Mouse (Mus musculus) lung, embryonic 15.5 days (tissue): Measurements from ENCODE around the gene Elavl1. TPM values are rescaled to one million over a fixed set of nuclear protein-coding genes. Genes with fewer than 3 reads are reported as not detected.

Source experiments
- ATAC-seq: fragments of 200-750 bp; cut with Nextera tagmentation; 2 replicates; pipeline ENCODE4 v1.8.0; 2017; ENCODE audit warnings: moderate number of reproducible peaks, borderline replicate concordance; ENCODE audit not compliant: low FRiP score, low TSS enrichment; ENCODE audit errors: extremely low read depth
- H3K27ac ChIP-seq: fragments of 300-500 bp; sonication (generic); 2 replicates; pipeline ENCODE4 v1.5.1; 2015; ENCODE audit warnings: moderate library complexity, mild to moderate bottlenecking, inconsistent platforms
- H3K27me3 ChIP-seq: fragments of 300-500 bp; sonication (generic); 2 replicates; pipeline ENCODE4 v1.6.1; 2015; ENCODE audit warnings: inconsistent platforms
- H3K36me3 ChIP-seq: fragments of 300-500 bp; sonication (generic); 2 replicates; pipeline ENCODE4 v1.6.1; 2015; ENCODE audit warnings: inconsistent platforms
- H3K4me1 ChIP-seq: fragments of 300-500 bp; sonication (generic); 2 replicates; pipeline ENCODE4 v1.6.1; 2015; ENCODE audit warnings: inconsistent platforms
- H3K4me2 ChIP-seq: fragments of 300-500 bp; sonication (generic); 2 replicates; pipeline ENCODE4 v1.6.1; 2015; ENCODE audit warnings: inconsistent platforms, mild to moderate bottlenecking, moderate library complexity
- H3K4me3 ChIP-seq: fragments of 300-500 bp; sonication (generic); 2 replicates; pipeline ENCODE4 v1.5.1; 2015; ENCODE audit warnings: mild to moderate bottlenecking, inconsistent platforms
- H3K9ac ChIP-seq: fragments of 300-500 bp; sonication (generic); 2 replicates; pipeline ENCODE4 v1.6.1; 2015; ENCODE audit warnings: inconsistent platforms
- H3K9me3 ChIP-seq: fragments of 300-500 bp; sonication (generic); 2 replicates; pipeline ENCODE4 v1.6.1; 2016; ENCODE audit warnings: inconsistent platforms
- WGBS: fragments of 180-500 bp; shearing (Covaris S2); methylation state at CpG from one replicate; pipeline ENCODE4 v1.1.7; 2015; 5-methylcytosine and 5-hydroxymethylcytosine counted together
- polyA plus RNA-seq: library from polyadenylated mRNA; unstranded; fragments of >200 nt; fragmentation: Nextera tagmentation; extraction: Ambion mirVana; gene quantifications from 2 replicates; pipeline ENCODE4 v1.2.1, GENCODE M21; 2015

Elavl1 gene
- polyA plus RNA-seq, 1 experiment from 2014 or later = 270 TPM

DNA sequence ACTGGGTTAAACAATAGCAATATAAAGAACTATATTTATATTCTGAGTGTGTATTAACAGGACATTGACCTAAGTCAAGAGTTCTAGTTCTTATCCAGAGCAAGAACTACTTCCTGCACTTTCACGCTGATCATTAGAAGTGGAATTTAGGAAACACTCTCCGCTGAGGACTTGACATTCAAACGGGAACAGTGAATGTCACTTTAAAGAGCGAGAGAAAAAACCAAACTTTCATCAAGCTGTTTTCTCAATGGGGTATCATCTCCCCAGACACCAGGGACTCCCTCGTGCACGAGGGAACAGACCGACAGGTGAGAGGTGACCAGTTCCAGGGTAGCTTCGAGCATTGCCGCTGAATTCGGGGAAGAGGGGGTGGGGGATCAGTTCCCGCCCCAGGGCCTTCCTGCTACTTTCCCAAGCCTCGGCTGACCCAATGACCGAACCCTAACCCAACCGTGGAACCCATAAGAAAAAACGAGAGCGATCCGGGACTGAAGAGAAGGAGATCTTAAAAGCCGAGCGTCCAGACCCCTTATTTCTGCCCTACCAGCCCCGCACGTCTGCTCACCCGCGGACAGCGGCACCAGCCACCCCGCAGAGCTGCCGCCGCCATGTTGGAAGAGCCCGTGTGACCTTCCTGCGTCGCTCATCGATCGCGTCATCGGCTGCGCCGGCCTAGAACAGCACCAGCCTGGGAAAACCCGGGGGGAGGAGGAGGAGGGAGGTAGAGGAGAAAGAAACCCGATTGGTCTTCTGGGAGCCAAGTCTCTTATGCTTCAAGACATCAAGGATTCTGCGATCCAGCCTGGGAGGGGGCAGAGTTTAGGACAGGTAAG lies 49.7 kb downstream of the Elavl1 start, which contains the start of gene Timm44:
Gene Timm44 (minus strand): TSS at position 639 of the 836 bp plus-strand sequence.
- peak within 1 kb of the TSS; percentile 41 for H3K27ac ChIP-seq
- H3K9ac ChIP-seq = peak within 1 kb of the TSS; percentile 70
- peaks cover 22% of the 10 kb centered on the region for H3K36me3 ChIP-seq
- peak within 1 kb of the TSS; percentile 74 for H3K4me2 ChIP-seq
- no peaks in the 10 kb centered on the region for H3K9me3 ChIP-seq
- H3K27me3 ChIP-seq = no peaks in the 10 kb centered on the region
- H3K4me3 ChIP-seq = peak within 1 kb of the TSS; percentile 71
- ATAC-seq = peak; percentile 98
- peaks cover 10% of the 10 kb centered on the region for H3K4me1 ChIP-seq
- under 1% methylated on average over 39 of the region's 39 CpGs for WGBS

DNA sequence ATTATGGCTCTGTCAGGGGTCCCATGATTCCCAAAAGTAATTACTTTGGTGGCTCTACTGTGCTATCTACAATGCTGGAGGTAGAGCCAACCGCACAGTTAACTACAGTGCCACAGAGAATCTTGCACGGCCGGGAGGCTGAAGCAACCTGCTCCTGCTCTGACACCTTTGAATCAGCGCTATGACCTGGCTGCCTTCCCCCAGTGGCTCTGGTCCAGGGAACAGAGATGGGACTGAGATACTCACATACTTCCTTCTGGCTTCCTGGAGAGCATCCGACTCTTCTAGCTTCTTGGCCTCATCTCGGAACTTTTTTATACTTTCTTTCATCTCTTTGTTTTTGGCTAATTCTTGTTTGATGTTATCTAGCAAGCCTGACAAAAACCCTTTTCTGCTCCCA lies 55.6 kb downstream of the Elavl1 start:
- no peaks in the 10 kb centered on the region for H3K9me3 ChIP-seq
- H3K36me3 ChIP-seq = peaks cover 73% of the 10 kb centered on the region
- ATAC-seq = no peak

DNA sequence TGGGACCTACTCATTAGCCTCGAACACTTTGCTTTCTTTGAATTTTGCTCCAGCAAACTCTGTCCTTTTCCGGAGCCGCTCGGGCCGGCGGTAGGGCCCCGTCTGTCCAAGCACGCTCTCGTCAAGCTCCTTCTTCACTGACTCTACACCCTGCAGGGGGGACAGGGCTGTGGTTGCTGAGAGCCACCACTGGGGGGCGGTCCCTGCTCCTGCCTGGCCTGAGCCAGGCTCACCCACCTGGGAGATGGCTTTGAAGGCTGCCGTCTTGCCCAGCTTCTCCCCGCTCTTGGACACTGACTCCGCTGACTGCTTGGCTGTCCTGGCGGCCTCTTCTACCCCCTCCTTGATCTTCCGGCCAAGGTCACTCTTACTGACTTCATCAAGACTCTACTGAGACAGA lies 57.6 kb downstream of the Elavl1 start:
- Histone ChIP-seq H3K27me3 (no peaks in the 10 kb centered on the region), H3K4me1 (no peaks in the 10 kb centered on the region), H3K4me3 (no peak overlapping the region), H3K9ac (no peak overlapping the region), H3K27ac (no peak overlapping the region), H3K36me3 (peaks cover 78% of the 10 kb centered on the region), H3K4me2 (no peak overlapping the region), H3K9me3 (no peaks in the 10 kb centered on the region)
- WGBS = 68% methylated on average over 15 of the region's 15 CpGs
- peak; percentile 55 for ATAC-seq

More for the DNA sequence above, 55.6 kb downstream of the Elavl1 start:
- H3K27ac ChIP-seq = no peak overlapping the region
- peaks cover 5% of the 10 kb centered on the region; the same call in 1 of the 2 replicates for H3K4me1 ChIP-seq
- H3K4me2 ChIP-seq = no peak overlapping the region
- H3K4me3 ChIP-seq = no peak overlapping the region
- 94% methylated on average over 6 of the region's 6 CpGs for WGBS
- H3K9ac ChIP-seq = no peak overlapping the region
- H3K27me3 ChIP-seq = no peaks in the 10 kb centered on the region

DNA sequence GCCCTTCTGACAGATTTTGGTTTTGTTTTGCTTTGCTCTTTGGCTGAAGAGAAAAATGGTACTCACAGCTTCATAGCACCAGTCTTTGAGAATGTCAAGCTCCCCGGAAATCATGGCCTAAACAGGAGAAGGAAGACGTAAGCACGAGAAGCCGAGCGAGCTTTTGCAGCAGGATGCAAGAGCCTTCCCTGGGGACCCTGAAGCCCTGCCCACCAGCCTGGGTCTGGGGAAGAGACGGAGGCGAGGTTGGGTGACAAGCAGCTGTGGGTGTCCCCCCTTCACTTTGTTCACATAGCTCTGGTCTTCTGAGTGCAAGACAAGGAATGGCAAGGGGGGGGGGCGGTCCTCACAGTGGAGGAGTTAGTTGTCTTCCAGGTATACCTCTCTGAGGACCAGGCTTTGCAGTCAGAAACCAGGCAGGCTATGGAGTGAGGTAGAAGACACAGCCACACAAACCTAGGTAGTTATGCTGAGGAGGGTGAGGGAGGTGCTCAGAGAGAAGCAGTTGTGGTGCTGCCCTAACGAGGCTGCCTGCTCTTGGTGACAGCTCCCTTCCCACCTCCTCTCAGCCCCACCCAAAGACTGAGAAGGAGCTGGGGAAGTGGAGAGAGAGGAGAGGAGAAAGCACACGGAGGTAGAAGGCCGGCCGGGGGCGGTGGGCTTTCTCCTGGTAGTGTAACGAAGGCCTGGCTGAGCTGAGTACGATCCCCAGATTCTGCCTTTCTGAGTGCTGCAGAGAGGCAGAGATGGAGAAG lies 59.9 kb downstream of the Elavl1 start:
- H3K36me3 ChIP-seq = peaks cover 89% of the 10 kb centered on the region
- H3K27ac ChIP-seq = no peak overlapping the region
- ATAC-seq = no peak
- WGBS = 92% methylated on average over 15 of the region's 15 CpGs
- no peak overlapping the region for H3K4me2 ChIP-seq
- H3K27me3 ChIP-seq = no peaks in the 10 kb centered on the region
- H3K9me3 ChIP-seq = no peaks in the 10 kb centered on the region
- no peaks in the 10 kb centered on the region for H3K4me1 ChIP-seq
- H3K4me3 ChIP-seq = no peak overlapping the region
- no peak overlapping the region for H3K9ac ChIP-seq

DNA sequence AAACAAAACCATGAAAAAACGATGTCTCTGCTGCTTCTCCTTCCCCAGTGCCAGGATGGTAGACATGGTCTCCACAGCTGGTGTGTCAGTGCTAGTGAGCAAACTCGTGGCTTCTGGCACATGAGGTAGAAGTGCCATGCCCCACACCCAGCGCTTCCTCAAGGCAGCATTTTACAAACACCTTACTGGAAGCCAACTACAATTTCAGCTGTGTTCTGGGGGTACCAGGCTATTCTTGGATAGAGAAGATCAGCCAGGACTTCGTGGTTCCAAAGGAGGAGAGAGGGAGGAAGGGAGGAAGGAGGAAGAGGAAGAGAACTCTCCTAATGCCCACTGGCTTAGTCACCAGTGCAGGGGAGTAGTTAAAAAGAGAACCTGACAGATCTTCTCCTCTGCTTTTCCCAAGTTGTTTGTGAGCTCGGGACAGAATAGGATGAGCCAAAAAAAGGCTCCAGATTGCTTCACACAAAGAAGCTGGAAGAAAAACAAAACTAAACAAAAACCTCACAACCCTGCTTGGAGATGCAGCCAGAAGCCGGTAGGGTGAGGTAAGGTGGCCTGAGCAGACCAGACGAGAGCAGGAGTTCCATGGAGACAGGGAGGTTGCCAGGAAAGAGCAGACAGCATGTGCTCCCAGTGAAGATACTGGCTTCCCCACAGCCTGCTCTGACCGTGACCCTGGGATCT lies 62.0 kb downstream of the Elavl1 start:
- no peaks in the 10 kb centered on the region for H3K27me3 ChIP-seq
- WGBS = 84% methylated on average over 8 of the region's 8 CpGs
- no peak overlapping the region for H3K4me2 ChIP-seq
- peaks cover 7% of the 10 kb centered on the region; the same call in 1 of the 2 replicates for H3K4me1 ChIP-seq
- H3K27ac ChIP-seq = no peak overlapping the region
- ATAC-seq = no peak
- peaks cover 81% of the 10 kb centered on the region for H3K36me3 ChIP-seq
- H3K4me3 ChIP-seq = no peak overlapping the region
- H3K9me3 ChIP-seq = no peaks in the 10 kb centered on the region
- H3K9ac ChIP-seq = no peak overlapping the region

DNA sequence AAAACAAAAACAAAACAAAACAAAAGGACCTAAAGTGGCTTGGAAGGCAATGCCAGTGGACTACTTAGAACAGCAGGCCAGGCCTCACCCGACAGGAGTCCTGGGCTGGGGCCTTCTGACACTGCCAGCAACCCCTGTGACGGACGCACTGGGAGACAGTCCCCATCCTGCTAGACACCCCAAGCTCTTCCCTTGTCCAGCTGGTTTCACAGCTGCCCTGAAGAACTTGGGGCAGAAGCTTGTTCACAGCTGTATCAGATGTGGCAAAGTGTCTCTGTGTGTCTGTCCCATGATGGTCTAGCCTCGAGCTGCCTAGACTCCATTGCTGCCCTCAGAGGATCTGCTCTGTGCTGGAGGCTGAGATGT lies 65.4 kb downstream of the Elavl1 start:
- WGBS = 77% methylated on average over 4 of the region's 4 CpGs
- Histone ChIP-seq H3K9ac (no peak overlapping the region), H3K4me2 (no peak overlapping the region), H3K36me3 (peaks cover 63% of the 10 kb centered on the region), H3K27me3 (no peaks in the 10 kb centered on the region), H3K4me1 (peaks cover 23% of the 10 kb centered on the region), H3K27ac (peak overlapping the region; percentile 57), H3K4me3 (no peak overlapping the region), H3K9me3 (no peaks in the 10 kb centered on the region)
- ATAC-seq = no peak

DNA sequence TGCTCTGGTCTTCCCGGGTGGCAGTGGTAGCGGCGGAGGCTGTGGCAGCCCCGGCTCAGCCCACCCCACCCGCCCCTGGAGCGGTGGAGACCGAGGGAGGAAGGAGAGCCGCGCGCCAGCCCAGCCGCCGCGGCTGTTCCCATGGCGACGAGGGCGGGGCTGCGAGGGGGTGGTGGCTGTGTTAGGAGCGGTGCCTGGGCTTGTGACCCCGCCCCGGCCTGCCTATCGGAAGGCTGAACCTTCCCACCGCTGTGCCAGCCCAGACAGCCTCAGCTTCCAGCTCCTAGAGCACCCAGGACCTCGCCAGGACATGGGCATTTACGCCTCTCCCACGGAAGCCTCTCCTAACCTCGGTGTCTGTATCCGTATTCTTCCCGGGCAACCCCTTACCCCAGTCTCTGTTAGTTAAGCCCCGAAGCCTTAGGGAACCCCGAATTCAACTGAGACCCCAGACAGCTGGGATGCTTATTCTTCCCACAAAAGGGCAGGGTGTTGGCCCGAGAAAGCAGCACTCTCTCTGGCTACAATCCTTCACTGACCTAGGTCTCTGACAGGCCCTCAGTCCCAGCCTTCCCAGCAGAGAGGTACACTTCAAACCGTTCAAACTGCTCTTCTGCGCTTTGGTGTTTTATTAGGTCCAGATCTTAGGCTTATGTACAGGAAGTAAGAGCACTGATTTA lies 65.9 kb downstream of the Elavl1 start, which contains the start of gene Ctxn1:
Gene Ctxn1 (minus strand): TSS at position 150 of the 680 bp plus-strand sequence.
- no peaks in the 10 kb centered on the region for H3K27me3 ChIP-seq
- no peaks in the 10 kb centered on the region for H3K9me3 ChIP-seq
- H3K36me3 ChIP-seq = peaks cover 62% of the 10 kb centered on the region
- peak within 1 kb of the TSS; percentile 77 for H3K9ac ChIP-seq
- peak within 1 kb of the TSS; percentile 92 for H3K4me2 ChIP-seq
- ATAC-seq = peak; percentile 94
- H3K4me3 ChIP-seq = peak within 1 kb of the TSS; percentile 87
- peak within 1 kb of the TSS; percentile 86 for H3K27ac ChIP-seq
- 7% methylated on average over 25 of the region's 33 CpGs for WGBS
- peaks cover 26% of the 10 kb centered on the region for H3K4me1 ChIP-seq

DNA sequence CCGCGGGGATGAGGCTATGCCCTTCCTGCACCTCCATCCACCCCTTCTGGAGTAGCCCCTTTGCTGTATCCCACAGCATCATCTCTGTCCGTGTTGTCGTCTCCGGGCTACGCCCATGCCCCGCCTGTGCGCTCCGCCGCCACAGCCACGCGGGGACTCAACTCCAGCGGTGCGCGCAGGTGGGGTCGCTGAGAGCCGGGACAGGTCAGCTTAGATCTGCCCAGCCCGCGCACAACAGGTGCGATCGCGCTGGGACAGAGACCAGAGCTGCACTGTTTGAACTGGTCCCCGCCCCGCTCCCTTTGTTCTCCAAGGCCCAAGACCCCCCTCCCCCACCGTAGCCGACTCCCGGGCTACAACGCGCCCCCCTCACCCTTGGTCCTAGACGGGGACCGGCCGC lies 66.5 kb downstream of the Elavl1 start:
- Histone ChIP-seq H3K4me1 (peaks cover 32% of the 10 kb centered on the region), H3K4me3 (peak overlapping the region; percentile 87), H3K27me3 (no peaks in the 10 kb centered on the region), H3K4me2 (peak overlapping the region; percentile 92), H3K27ac (peak overlapping the region; percentile 86), H3K36me3 (peaks cover 58% of the 10 kb centered on the region), H3K9me3 (no peaks in the 10 kb centered on the region), H3K9ac (peak overlapping the region; percentile 77)
- 0% methylated on average over 31 of the region's 32 CpGs for WGBS
- peak; percentile 75 for ATAC-seq

DNA sequence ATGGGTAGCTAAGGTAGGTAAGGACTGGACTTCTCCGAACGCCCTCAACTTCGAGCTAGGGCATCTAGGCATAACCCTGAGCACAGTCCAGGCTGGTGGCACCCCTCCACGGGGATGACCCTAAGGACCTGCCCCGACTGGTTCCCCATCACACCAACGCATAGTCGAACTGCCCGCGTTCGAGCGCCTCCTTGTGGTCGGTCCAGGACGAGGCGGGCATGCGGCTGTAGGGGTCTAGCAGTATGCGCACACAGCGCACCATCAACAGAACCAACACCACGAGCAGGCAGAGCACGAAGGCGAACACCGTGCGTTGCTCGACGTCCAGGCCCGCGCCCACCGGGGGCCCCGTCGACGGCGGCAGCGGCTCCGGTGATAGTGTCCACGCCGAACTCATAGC lies 67.0 kb downstream of the Elavl1 start:
- peak; percentile 54 for ATAC-seq
- H3K9ac ChIP-seq = peak overlapping the region; percentile 77
- peak overlapping the region; percentile 92 for H3K4me2 ChIP-seq
- H3K27me3 ChIP-seq = no peaks in the 10 kb centered on the region
- H3K36me3 ChIP-seq = peaks cover 54% of the 10 kb centered on the region
- H3K27ac ChIP-seq = peak overlapping the region; percentile 86
- no peaks in the 10 kb centered on the region for H3K9me3 ChIP-seq
- WGBS = under 1% methylated on average over 35 of the region's 35 CpGs
- H3K4me1 ChIP-seq = peaks cover 34% of the 10 kb centered on the region
- peak overlapping the region; percentile 87 for H3K4me3 ChIP-seq

DNA sequence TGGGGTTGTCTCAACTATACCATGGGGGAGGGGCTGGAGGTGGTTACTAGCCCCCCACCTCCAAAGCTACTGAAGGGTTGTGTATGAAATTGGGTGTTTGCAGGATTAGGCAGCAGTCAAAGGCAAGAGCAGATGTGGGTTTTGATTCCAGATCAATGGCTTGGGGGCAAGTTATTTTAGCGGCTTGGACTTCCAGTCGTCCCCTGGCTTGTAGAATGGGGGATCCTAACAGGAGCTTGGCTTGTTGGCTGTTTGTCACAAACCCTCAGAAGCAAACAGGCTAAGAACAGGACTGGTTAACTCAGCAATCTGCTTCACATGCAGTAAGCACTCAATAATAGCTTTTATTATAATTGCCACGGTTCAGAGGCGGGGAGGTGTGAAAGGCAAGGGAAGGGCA lies 67.9 kb downstream of the Elavl1 start:
- Histone ChIP-seq H3K27me3 (no peaks in the 10 kb centered on the region), H3K27ac (no peak overlapping the region; the same call in 1 of the 2 replicates), H3K4me2 (peak overlapping the region; percentile 92), H3K36me3 (peaks cover 46% of the 10 kb centered on the region), H3K9me3 (no peaks in the 10 kb centered on the region), H3K4me3 (no peak overlapping the region), H3K4me1 (peaks cover 38% of the 10 kb centered on the region), H3K9ac (no peak overlapping the region)
- 83% methylated on average over 4 of the region's 4 CpGs for WGBS
- no peak for ATAC-seq

DNA sequence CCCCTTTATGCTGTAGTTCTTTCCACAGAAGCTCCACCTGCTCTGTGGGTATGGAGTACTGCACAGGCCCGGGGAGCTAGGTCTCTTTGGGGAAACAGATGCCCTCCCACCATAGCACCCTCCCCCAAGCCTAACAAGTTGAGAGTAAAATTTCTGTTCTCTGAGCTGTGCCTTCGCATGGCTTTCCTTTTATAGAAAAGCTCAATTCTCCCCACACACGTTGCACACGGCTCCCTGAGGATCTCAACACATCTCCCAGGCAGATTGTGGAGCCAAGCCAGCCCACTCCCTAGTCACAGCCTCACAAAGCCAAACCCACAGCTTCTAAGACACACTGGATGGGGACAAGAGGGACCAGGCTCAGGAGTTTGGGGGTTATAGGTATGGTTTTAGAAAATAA lies 68.3 kb downstream of the Elavl1 start:
- H3K9me3 ChIP-seq = no peaks in the 10 kb centered on the region
- H3K4me3 ChIP-seq = no peak overlapping the region
- H3K4me2 ChIP-seq = no peak overlapping the region
- H3K36me3 ChIP-seq = peaks cover 42% of the 10 kb centered on the region
- no peaks in the 10 kb centered on the region for H3K27me3 ChIP-seq
- no peak for ATAC-seq
- H3K27ac ChIP-seq = peak overlapping the region; percentile 41
- H3K4me1 ChIP-seq = peaks cover 39% of the 10 kb centered on the region
- 37% methylated on average over 4 of the region's 4 CpGs for WGBS
- H3K9ac ChIP-seq = no peak overlapping the region
